Mouse (Mus musculus) midbrain, postnatal 0 days (tissue): Measurements from ENCODE around the gene Pigl. TPM values are rescaled to one million over a fixed set of nuclear protein-coding genes. Genes with fewer than 3 reads are reported as not detected.

Source experiments
- ATAC-seq: fragments of 200-750 bp; cut with Nextera tagmentation; 2 replicates; pipeline ENCODE4 v1.8.0; 2017; ENCODE audit warnings: moderate number of reproducible peaks, mild to moderate bottlenecking, moderate TSS enrichment, moderate library complexity; ENCODE audit not compliant: low FRiP score
- DNase-seq: peaks from one replicate; pipeline ENCODE4 v3.0.0-alpha.2; 2015; ENCODE audit warnings: low spot score
- H3K27ac ChIP-seq: fragments of 300-500 bp; sonication (generic); 2 replicates; pipeline ENCODE4 v1.5.1; 2014; ENCODE audit warnings: low read depth, mild to moderate bottlenecking, low read length, mixed read lengths
- H3K27me3 ChIP-seq: fragments of 300-500 bp; sonication (generic); 2 replicates; pipeline ENCODE4 v1.6.1; 2014; ENCODE audit warnings: low read length, control low read depth, mixed read lengths; ENCODE audit not compliant: insufficient read depth
- H3K36me3 ChIP-seq: fragments of 300-500 bp; sonication (generic); 2 replicates; pipeline ENCODE4 v1.6.1; 2014; ENCODE audit warnings: low read length, control low read depth, mixed read lengths; ENCODE audit not compliant: insufficient read depth
- H3K4me1 ChIP-seq: fragments of 300-500 bp; sonication (generic); 2 replicates; pipeline ENCODE4 v1.6.1; 2014; ENCODE audit warnings: mild to moderate bottlenecking, control low read depth, antibody characterized with exemption, low read length, mixed read lengths; ENCODE audit not compliant: insufficient read depth
- H3K4me2 ChIP-seq: fragments of 300-500 bp; sonication (generic); 2 replicates; pipeline ENCODE4 v1.6.1; 2014; ENCODE audit warnings: low read depth, mild to moderate bottlenecking, low read length, mixed read lengths; ENCODE audit not compliant: poor library complexity, severe bottlenecking
- H3K4me3 ChIP-seq: fragments of 300-500 bp; sonication (generic); 2 replicates; pipeline ENCODE4 v1.5.1; 2014; ENCODE audit warnings: low read depth, mild to moderate bottlenecking, low read length, moderate library complexity
- H3K9ac ChIP-seq: fragments of 300-500 bp; sonication (generic); replicated peaks from 2 replicates; pipeline ENCODE4 v1.6.1; 2014; ENCODE audit warnings: mild to moderate bottlenecking, low read length, moderate library complexity, mixed read lengths; ENCODE audit not compliant: poor library complexity, severe bottlenecking
- H3K9me3 ChIP-seq: fragments of 300-500 bp; sonication (generic); 2 replicates; pipeline ENCODE4 v1.6.1; 2016; ENCODE audit warnings: low read length, control low read depth
- CTCF ChIP-seq: IDR thresholded peaks from 2 replicates; pipeline ENCODE4 v1.5.1; 2016; ENCODE audit warnings: antibody characterized with exemption, mild to moderate bottlenecking
- WGBS: fragments of 180-500 bp; shearing (Covaris S2); extraction: QIAGEN DNeasy Blood & Tissue Kit; methylation state at CpG from one replicate; pipeline ENCODE4 v1.1.7; 2014; 5-methylcytosine and 5-hydroxymethylcytosine counted together
- polyA plus RNA-seq: library from polyadenylated mRNA; unstranded; fragments of >200 nt; fragmentation: Nextera tagmentation; extraction: Ambion mirVana; gene quantifications from 2 replicates; pipeline ENCODE4 v1.2.1, GENCODE M21; 2015
- total RNA-seq: library from RNA; depleted of rRNA; stranded (reverse); fragments of >200 nt; gene quantifications from 2 replicates; pipeline ENCODE4 v1.2.3, GENCODE M21; 2014

Pigl gene
- total and polyA plus RNA-seq, 2 experiments from 2014 or later = 6.7 to 8.0 TPM

GRCm38 (mm10) chr11:62543991-62544390 lies 85.7 kb downstream of the Pigl start:
- TF ChIP-seq CTCF = no peak
- no peaks in the 10 kb centered on the region for H3K36me3 ChIP-seq

GRCm38 (mm10) chr11:62549782-62550181 lies 91.5 kb downstream of the Pigl start:
- Histone ChIP-seq H3K9me3 (no peaks in the 10 kb centered on the region), H3K27ac (peak overlapping the region; percentile 100), H3K36me3 (peaks cover 6% of the 10 kb centered on the region; the same call in 1 of the 2 replicates), H3K4me2 (peak overlapping the region; percentile 74), H3K27me3 (no peaks in the 10 kb centered on the region), H3K4me1 (peaks cover 20% of the 10 kb centered on the region), H3K9ac (peak overlapping the region; percentile 93), H3K4me3 (peak overlapping the region; percentile 70)
- no peak for ATAC-seq
- TF ChIP-seq CTCF = no peak
- 7% methylated on average over 5 of the region's 5 CpGs for WGBS
- peak; percentile 68 for DNase-seq

More at GRCm38 (mm10) chr11:62543991-62544390, 85.7 kb downstream of the Pigl start:
- WGBS = 84% methylated on average over 3 of the region's 3 CpGs
- Histone ChIP-seq H3K9me3 (no peaks in the 10 kb centered on the region), H3K4me3 (no peak overlapping the region), H3K9ac (no peak overlapping the region), H3K4me2 (no peak overlapping the region), H3K4me1 (peaks cover 3% of the 10 kb centered on the region), H3K27me3 (no peaks in the 10 kb centered on the region), H3K27ac (no peak overlapping the region)
- no peak for ATAC-seq
- no peak for DNase-seq

- peak overlapping the region; percentile 70 for H3K4me3 ChIP-seq
- H3K36me3 ChIP-seq = peaks cover 6% of the 10 kb centered on the region; the same call in 1 of the 2 replicates
- H3K4me2 ChIP-seq = peak overlapping the region; percentile 74
- H3K9me3 ChIP-seq = no peaks in the 10 kb centered on the region
- H3K4me1 ChIP-seq = peaks cover 24% of the 10 kb centered on the region
- under 1% methylated on average over 11 of the region's 11 CpGs for WGBS
- peak overlapping the region; percentile 93 for H3K9ac ChIP-seq
- H3K27me3 ChIP-seq = no peaks in the 10 kb centered on the region
- peak overlapping the region; percentile 100 for H3K27ac ChIP-seq
- TF ChIP-seq CTCF = no peak
- DNase-seq (peak; percentile 72), ATAC-seq (peak; percentile 34; the same call in 1 of the 2 replicates)
These were observed 92.0 kb downstream of the Pigl start for GRCm38 (mm10) chr11:62550227-62550685.

- no peak for TF ChIP-seq CTCF
- Histone ChIP-seq H3K27me3 (no peaks in the 10 kb centered on the region), H3K4me1 (peaks cover 24% of the 10 kb centered on the region), H3K36me3 (peaks cover 6% of the 10 kb centered on the region; the same call in 1 of the 2 replicates), H3K9ac (peak within 1 kb of the TSS; percentile 93), H3K4me3 (peak within 1 kb of the TSS; percentile 70), H3K9me3 (no peaks in the 10 kb centered on the region), H3K27ac (peak within 1 kb of the TSS; percentile 100), H3K4me2 (peak within 1 kb of the TSS; percentile 74)
- under 1% methylated on average over 40 of the region's 40 CpGs for WGBS
- DNase-seq (peak; percentile 100), ATAC-seq (peak; percentile 95)
These were observed 92.5 kb downstream of the Pigl start, which contains the start of gene Ubb for GRCm38 (mm10) chr11:62550727-62551225. Gene Ubb, plus strand, starts transcription at chr11:62551171.

GRCm38 (mm10) chr11:62551226-62552119 lies 93.2 kb downstream of the Pigl start:
- ATAC-seq (peak; percentile 86), DNase-seq (peak; percentile 95)
- Histone ChIP-seq H3K4me2 (peak overlapping the region; percentile 47), H3K4me3 (peak overlapping the region; percentile 70), H3K4me1 (peaks cover 24% of the 10 kb centered on the region), H3K27me3 (no peaks in the 10 kb centered on the region), H3K9me3 (no peaks in the 10 kb centered on the region), H3K27ac (peak overlapping the region; percentile 89), H3K36me3 (peaks cover 6% of the 10 kb centered on the region; the same call in 1 of the 2 replicates), H3K9ac (peak overlapping the region; percentile 71)
- no peak for TF ChIP-seq CTCF
- under 1% methylated on average over 58 of the region's 58 CpGs for WGBS
